Mouse (Mus musculus) effector memory CD4-positive, alpha-beta T cell, adult 5 months (primary cell): ENCODE data around the gene Tmem33. TPM values are rescaled to one million over a fixed set of nuclear protein-coding genes. Genes with fewer than 3 reads are reported as not detected.

ENCODE experiments used
- polyA plus RNA-seq: library from polyadenylated mRNA; unstranded; fragments of 100-300 nt; shearing (Covaris generic); gene quantifications from one replicate; pipeline ENCODE4 v1.2.1, GENCODE M21; 2017

The Tmem33 gene
- polyA plus RNA-seq: 69.4 TPM

DNA sequence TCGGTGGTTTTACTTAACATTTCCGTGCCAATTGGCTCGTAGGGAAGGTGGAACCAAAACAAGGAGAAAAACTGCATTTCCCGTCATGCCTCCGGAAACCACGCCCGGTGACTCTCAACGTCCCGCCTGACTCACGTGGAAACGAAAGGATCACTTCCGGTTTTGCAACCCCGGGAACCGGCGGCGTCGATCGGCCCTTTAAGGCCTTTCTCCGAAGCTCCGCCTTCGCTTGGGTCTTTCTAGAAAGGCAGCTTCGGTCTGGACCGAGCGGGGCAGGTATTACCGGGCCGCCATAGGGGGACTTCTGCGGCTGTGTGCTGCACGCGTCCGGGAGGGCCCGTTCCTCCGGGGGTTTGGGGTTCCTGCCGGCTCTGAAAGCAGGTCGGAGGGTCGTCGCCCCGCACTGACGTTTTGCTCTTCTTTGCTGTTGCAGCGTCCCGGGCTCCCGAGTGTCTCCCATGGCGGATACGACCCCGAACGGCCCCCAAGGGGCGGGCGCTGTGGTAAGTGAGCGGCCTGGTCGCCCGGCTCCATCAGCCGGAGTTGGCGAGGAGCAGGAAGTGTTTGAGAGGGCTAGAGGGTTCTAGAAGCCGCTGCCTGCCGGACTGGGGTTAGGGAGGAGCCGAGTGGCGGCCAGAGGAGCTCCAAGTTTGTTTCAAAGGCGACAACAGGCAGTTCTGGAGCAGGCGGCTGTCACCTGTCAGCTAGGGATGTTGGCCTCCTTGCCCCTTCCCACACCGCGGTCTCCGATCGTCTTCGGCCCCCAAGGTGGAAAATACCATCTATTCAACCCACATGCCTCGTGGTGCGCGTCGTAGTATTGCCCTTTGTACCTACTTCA lies at the start of gene Tmem33:
Tmem33 (plus strand) TSS at position 35 of the 841 bp plus-strand sequence.

DNA sequence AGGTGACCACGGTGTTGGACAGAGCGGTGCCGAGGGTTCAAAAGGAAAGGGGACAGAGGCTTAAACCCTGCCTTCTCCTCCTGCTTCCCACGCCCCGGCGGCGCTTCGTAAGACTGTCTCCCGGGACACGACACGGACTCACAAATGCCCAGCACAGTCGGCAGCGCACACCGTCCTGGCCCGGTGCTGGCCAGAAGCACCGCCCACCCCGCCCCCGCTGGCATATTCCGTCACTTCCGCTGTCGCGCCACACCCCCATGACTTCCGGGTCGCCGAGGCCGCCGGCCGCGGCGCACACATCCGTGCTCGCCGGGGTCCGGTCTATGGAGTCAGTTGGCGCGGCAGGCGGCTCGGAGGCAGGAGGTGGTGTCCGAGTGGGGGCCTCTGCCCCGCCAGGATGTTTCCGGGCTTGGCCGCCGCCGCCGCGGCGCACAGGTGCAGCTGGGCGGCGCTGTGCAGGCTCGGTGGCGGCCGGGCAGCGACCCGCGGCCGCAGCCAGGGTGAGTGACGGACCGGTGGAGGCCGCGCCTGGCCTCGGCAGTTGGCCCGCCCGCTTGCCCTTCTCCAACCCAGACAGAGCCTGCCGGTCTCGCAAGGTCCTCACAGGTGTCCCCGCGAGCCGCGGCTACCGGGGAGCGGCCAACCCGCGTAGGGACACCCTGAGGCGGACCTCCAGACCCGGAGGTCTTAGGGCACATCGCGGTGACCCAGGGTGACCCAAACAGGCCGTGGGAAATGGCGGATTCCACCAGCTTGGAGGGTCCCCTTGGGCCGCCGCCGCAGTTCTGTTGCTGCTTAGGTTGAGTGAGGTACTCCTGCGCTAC lies 46.5 kb downstream of the Tmem33 start, which contains the start of gene Slc30a9:
Slc30a9 (plus strand) TSS at position 258 of the 824 bp plus-strand sequence.

Other genes starting within 250 kb of the Tmem33 start
- gene Phox2b, start 161.3 kb upstream of the Tmem33 start, polyA plus RNA-seq: not detected
- 64.3 TPM for gene Slc30a9, start 46.4 kb downstream of the Tmem33 start, polyA plus RNA-seq
- 1.3 TPM for gene Bend4, start 167.7 kb downstream of the Tmem33 start, polyA plus RNA-seq